Mouse (Mus musculus): Measurements from ENCODE around the gene Bmpr1b. TPM values are rescaled to one million over a fixed set of nuclear protein-coding genes. Genes with fewer than 3 reads are reported as not detected.

The Bmpr1b gene
- polyA plus RNA-seq, 1 experiment, result 0.04 TPM

- no peak for DNase-seq (ENCODE audit: low read depth, low spot score)
- 79% methylated on average over 3 of the region's 3 CpGs for WGBS
Measured at GRCm38 (mm10) chr3:142120795-142121194, 48.4 kb downstream of the Bmpr1b start.

DNA sequence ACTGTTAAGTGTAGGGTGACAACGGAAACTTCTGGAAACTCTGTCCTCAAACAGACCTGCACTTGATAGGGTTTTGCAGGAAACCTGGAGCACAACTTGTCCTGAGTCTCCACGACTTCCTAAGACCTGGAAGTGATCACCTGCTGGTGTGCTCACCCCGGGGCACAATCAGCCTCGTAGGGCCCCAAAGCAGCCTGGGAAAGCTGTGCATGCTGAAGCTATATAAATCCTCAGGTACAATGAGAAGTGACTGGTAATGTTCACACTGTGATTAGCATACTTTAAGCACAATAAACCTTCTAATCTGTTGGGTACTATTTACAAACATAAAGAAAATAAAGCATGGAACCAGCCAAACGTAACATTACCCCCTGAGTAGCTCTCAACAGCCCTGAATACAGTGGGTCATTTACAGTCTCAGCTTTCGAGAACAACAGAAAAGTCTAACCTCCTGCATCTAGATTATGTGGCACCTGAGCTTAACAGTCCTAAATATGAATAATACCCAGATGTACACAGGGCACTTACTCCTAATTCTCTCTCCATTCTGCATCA lies 54.4 kb downstream of the Bmpr1b start:
- no peak for DNase-seq (ENCODE audit: low read depth, low spot score)
- 55% methylated on average over 6 of the region's 6 CpGs for WGBS

DNA sequence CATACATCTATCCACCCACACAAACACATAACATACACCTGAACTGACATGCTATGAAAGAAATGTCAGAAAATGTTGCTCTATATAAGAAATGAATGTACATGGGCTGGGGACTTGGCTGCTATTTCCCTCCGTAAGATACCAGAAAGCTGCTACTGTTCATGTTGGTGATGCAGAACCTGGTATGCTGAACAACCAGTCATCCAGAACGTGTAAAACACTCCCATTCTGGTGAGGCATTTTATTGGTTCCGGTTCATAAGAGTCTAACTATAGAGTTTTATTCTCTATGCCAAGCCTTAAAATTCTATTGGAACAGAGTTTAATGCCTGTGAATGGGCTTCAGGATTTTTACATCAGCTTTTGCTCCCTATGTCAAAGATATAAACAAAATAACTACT lies 55.0 kb downstream of the Bmpr1b start:
- 58% methylated on average over 3 of the region's 3 CpGs for WGBS
- no peak for DNase-seq (ENCODE audit: low read depth, low spot score)

- DNase-seq (ENCODE audit: low read depth, low spot score), result no peak
- WGBS, result 76% methylated on average over 4 of the region's 4 CpGs
Measured at GRCm38 (mm10) chr3:142113208-142113607, 56.0 kb downstream of the Bmpr1b start.

DNA sequence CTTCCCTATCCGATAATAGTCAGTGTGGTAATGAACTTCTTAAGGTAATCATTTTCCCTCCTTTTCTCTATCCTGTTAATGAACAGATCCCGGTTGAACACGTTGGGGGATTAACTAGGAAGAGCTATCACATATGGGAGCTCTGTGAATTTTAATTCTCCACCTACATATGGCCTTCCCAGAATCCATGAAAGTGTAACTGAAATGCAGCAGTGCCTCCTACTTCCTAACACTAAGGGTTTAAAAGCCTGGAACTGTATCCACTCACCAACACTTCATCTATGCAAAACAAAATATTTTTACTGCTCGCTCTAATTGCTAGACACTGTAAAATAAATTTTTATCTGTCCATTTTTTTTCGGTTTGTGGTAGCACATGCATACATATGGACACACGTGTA lies 63.0 kb downstream of the Bmpr1b start:
- 87% methylated on average over 6 of the region's 6 CpGs for WGBS
- no peak for DNase-seq (ENCODE audit: low read depth, low spot score)

DNA sequence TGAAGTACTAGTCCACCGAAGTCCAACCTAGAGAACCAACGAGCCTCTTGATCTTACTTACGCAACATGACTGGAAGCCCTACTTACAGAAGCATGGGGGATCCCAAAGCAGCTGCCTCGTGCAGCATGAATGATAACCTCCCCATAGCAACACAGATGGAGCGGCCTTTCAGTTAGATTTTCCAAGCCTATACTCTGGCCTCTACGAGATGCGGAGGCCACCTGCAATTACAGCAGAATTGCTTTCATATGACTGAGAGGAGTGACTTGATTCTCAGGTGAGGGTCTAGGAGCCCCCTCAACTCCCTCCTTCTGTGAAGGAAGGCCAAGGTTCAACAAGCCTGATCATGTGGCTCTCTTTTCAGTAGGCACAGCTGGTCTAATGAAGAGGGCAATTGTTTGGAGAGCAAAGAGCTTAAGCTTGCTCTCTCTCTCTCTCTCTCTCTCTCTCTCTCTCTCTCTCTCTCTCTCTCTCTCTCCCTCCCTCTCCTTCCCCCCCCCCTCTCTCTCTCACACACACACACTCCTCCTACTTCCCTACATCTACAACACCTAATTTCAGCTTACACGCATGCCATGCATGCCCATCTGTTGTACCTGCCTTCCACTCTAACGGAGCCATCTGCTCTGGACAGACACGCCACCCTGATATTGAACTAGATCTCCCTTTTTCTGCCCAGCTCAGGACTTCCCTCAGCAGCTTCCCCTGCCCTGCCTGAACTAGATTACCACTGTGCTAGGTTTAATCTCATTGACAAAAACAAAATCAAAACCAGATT lies 65.0 kb downstream of the Bmpr1b start:
- WGBS, result 92% methylated on average over 10 of the region's 10 CpGs
- DNase-seq (ENCODE audit: low read depth, low spot score), result no peak

DNA sequence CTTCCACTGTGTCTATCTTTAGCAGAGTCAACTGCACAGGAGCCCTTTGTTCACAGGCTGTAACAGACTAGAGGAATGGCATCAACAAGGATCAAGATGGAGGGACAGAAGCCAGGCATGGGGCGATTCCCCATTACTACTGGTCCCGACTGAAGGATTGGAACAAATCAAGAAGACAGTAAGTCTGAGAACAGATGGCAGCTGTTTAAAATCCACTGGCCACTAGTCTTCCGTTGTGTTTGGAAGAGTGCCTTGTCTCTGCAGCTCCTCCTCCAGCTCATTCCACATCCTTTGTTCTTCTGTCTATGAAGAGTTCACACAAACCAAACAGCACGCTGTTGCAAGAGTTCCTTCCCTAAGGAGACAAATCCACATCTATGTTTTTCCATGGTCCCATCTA lies 65.6 kb downstream of the Bmpr1b start:
- 77% methylated on average over 4 of the region's 4 CpGs for WGBS
- no peak for DNase-seq (ENCODE audit: low read depth, low spot score)

DNA sequence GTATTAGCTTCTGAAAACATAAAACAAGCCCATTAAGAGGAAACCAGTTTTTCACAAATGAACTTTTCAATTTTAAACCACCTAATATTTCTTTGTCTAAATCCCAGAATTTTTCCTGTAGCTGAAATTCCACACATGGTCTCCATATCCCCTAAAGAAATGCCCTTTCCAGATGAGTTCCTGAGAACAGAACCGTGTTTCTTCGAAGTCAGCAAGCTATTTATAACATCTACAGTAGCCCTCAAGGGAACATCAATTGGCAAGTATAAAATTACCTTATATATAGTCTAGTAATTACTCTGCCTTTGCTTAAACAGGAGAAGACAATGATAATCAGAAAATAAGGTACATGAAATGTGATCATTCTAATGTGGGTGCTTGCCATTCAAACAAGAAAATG lies 70.1 kb downstream of the Bmpr1b start:
- DNase-seq (ENCODE audit: low read depth, low spot score), result no peak
- 58% methylated on average over 2 of the region's 2 CpGs for WGBS

- WGBS, result 63% methylated on average over 4 of the region's 4 CpGs
Measured at GRCm38 (mm10) chr3:142094049-142094448, 75.2 kb downstream of the Bmpr1b start.

GRCm38 (mm10) chr3:142089684-142090083 lies 79.5 kb downstream of the Bmpr1b start:
- WGBS, result 39% methylated on average over 4 of the region's 4 CpGs
- DNase-seq (ENCODE audit: low read depth, low spot score), result no peak

More at GRCm38 (mm10) chr3:142094049-142094448, 75.2 kb downstream of the Bmpr1b start:
- DNase-seq (ENCODE audit: low read depth, low spot score), result no peak

GRCm38 (mm10) chr3:142085938-142086337 lies 83.3 kb downstream of the Bmpr1b start:
- no peak for DNase-seq (ENCODE audit: low read depth, low spot score)
- 60% methylated on average over 3 of the region's 3 CpGs for WGBS

GRCm38 (mm10) chr3:142084091-142084490 lies 85.1 kb downstream of the Bmpr1b start:
- DNase-seq (ENCODE audit: low read depth, low spot score), result no peak
- WGBS, result 44% methylated on average over 1 of the region's 1 CpGs

DNA sequence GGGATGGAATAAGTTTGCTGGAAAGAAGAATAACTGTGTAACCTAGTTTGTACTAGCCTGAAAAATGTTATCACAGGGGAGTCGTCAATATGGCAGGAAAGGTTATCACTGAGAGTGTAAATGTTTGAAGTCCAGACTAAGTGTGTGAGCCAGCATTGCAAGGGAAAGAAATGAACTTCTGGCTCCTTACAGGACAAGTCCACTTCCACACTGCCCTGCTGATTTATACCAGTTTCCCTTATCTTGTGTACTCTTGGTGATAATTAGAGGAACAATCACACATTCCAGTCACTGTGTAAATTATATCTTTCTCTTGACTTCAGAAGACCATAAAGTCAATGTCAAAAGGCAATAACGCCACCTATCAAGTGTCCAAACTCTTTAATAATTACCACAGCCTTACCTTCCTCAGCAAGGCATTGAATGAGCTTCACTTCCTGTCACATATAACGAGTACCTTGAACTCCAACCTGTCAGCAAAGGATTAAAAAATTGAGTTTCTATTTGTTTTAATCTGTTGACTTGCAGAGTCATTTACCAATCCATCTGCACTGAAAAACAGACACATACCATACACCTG lies 91.4 kb downstream of the Bmpr1b start:
- 26% methylated on average over 3 of the region's 3 CpGs for WGBS
- no peak for DNase-seq (ENCODE audit: low read depth, low spot score)

- WGBS, result 74% methylated on average over 5 of the region's 5 CpGs
Measured at GRCm38 (mm10) chr3:142071601-142072000, 97.6 kb downstream of the Bmpr1b start.

GRCm38 (mm10) chr3:142066792-142067346 lies 102.4 kb downstream of the Bmpr1b start:
- WGBS, result 63% methylated on average over 1 of the region's 1 CpGs
- no peak for DNase-seq (ENCODE audit: low read depth, low spot score)

More at GRCm38 (mm10) chr3:142071601-142072000, 97.6 kb downstream of the Bmpr1b start:
- DNase-seq (ENCODE audit: low read depth, low spot score), result no peak

GRCm38 (mm10) chr3:142065111-142065510 lies 104.1 kb downstream of the Bmpr1b start:
- WGBS, result 33% methylated on average over 5 of the region's 5 CpGs

GRCm38 (mm10) chr3:142063536-142064226 lies 105.5 kb downstream of the Bmpr1b start:
- no peak for DNase-seq (ENCODE audit: low read depth, low spot score)
- 62% methylated on average over 12 of the region's 12 CpGs for WGBS

More at GRCm38 (mm10) chr3:142065111-142065510, 104.1 kb downstream of the Bmpr1b start:
- no peak for DNase-seq (ENCODE audit: low read depth, low spot score)

DNA sequence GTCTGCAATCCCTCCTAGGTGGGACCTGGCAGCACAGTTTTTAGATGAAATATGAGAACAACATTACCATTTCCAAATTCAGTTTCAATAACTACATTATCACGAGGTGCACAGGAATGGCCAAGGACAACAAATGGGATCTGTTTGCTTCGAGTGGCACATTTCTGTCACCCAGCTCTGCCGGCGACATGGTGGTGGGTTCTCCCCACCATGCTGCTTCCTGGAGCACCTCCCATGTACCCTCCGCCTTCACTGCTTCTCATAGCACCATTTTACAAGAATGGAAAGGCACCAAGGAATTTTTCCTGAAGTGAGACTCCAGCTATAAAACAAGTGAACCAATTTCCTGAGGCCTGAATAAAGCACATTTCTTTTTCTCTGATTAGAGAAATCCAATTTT lies 108.0 kb downstream of the Bmpr1b start:
- 89% methylated on average over 5 of the region's 5 CpGs for WGBS

DNA sequence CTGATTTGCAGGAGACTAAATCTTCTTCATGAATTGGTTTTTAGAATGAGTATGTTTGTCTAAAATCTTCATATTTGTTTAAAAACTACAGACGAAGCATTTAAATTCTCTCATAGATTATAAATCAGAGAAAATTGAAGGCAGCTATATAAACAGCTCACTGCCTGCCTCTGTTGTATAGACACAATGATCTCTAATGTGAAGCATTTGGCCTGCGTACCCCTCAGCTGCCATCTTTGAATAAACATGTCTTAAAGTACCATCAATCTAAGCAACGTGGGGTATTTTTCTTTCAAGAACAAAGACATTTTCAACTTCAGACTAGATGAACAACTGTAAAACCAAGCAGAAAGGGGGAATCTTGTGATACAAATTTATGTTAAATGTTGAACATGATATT lies 109.3 kb downstream of the Bmpr1b start:
- 75% methylated on average over 3 of the region's 3 CpGs for WGBS
- no peak for DNase-seq (ENCODE audit: low read depth, low spot score)

More for the DNA sequence above, 108.0 kb downstream of the Bmpr1b start:
- no peak for DNase-seq (ENCODE audit: low read depth, low spot score)

DNA sequence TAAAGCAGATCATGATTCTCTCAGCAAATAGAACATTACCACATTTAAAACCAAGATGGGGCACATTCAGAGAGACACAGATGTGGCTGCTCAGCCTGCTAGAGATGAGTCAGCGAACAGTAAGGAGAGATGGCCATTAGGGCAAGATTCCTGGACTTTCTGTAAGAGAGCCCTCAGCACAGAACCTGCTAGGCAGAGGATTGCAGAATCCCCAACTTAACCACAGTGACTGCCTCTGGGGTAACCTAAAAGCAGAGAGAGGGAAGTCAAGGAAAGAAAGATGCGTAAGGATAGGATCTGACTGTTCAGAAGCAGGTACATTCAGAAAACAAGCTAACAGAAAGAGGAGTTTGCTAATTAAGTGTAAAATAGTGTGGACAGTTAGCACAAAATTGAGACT lies 118.5 kb downstream of the Bmpr1b start:
- 87% methylated on average over 2 of the region's 2 CpGs for WGBS
- DNase-seq (ENCODE audit: low read depth, low spot score), result no peak

Measured in large intestine, adult 2 months (tissue).